Mouse (Mus musculus) testis, adult 2 months (tissue): ENCODE results near the gene Rhob.

Experiments
- CTCF ChIP-seq: fragments of 200-500 bp; IDR thresholded peaks from 2 replicates; pipeline ENCODE4 v1.5.1; 2012; ENCODE audit warnings: low read depth, mild to moderate bottlenecking, inconsistent platforms, low read length, moderate library complexity; ENCODE audit not compliant: control insufficient read depth, insufficient read depth, insufficient replicate concordance
- POLR2A ChIP-seq: fragments of 200-500 bp; IDR thresholded peaks from 2 replicates; pipeline ENCODE4 v1.6.1; 2012; ENCODE audit warnings: low read depth, mild to moderate bottlenecking, inconsistent platforms, low read length, moderate library complexity; ENCODE audit not compliant: control insufficient read depth

GRCm38 (mm10) chr12:8454487-8454886, 45.3 kb downstream of the Rhob start:
- TF ChIP-seq POLR2A (no peak), CTCF (no peak)
